Mouse (Mus musculus): ENCODE data around the gene Rcc1l. TPM values are rescaled to one million over a fixed set of nuclear protein-coding genes. Genes with fewer than 3 reads are reported as not detected.

The Rcc1l gene
- polyA plus RNA-seq, 1 experiment from 2014 or later, result 28.5 TPM

DNA sequence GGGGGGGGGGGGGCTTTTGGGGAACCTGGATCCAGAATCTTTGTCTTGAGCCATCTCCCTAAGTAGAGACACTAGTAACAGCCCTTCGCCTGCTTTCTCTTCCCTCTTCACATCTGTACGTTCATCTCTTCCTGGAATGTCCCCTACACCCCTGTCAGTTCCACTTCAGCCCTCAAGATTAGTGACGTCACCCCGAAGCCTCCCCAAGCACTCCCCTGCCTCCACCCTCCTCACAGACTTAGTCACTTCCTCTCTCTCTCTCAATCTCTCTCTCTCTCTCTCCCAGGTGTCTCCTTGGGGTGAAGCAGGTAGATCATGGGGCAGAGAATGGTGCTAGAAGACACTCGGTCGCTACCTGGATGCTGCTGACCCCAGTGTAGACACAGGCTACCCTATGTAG lies 73.9 kb downstream of the Rcc1l start:
- H3K4me2 ChIP-seq (ENCODE audit: low read depth, low read length), result peak overlapping the region; percentile 12; the same call in 1 of the 2 replicates
- peaks cover 21% of the 10 kb centered on the region for H3K4me1 ChIP-seq (ENCODE audit: control insufficient read depth, insufficient read depth, low read length)
- 61% methylated on average over 6 of the region's 6 CpGs for WGBS
- H3K27ac ChIP-seq (ENCODE audit: low read length), result peak overlapping the region; percentile 48; the same call in 1 of the 2 replicates
- H3K9ac ChIP-seq (ENCODE audit: low read depth, low read length), result no peak overlapping the region
- no peak for ATAC-seq
- H3K27me3 ChIP-seq (replicated peaks; ENCODE audit: control insufficient read depth, insufficient read depth, low read length), result no peaks in the 10 kb centered on the region
- peaks cover 6% of the 10 kb centered on the region; the same call in 1 of the 2 replicates for H3K36me3 ChIP-seq (ENCODE audit: control insufficient read depth, insufficient read depth, low read length)
- H3K4me3 ChIP-seq (ENCODE audit: low read length), result no peak overlapping the region
- H3K9me3 ChIP-seq (ENCODE audit: control insufficient read depth, low read length), result peaks cover 2% of the 10 kb centered on the region; the same call in 1 of the 2 replicates

DNA sequence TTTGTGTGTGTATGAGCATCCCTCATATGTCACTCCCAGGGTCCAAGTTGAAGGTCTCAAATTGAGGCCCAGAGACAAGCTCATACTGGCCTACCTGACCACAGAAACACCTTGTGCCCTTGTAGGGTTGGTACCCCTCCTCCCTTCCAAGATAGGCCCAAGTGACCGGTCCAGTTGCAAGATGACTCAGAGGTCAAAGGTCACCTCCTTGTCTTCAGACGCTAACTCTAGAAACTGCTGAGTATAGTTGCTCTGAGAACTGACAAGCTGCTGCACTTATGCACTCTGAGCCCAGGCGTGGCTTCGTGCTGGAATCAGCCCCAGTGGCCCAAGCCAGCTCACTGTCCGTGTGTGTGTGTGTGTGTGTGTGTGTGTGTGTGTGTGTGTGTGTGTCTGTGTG lies 74.7 kb downstream of the Rcc1l start:
- peaks cover 21% of the 10 kb centered on the region for H3K4me1 ChIP-seq (ENCODE audit: control insufficient read depth, insufficient read depth, low read length)
- no peaks in the 10 kb centered on the region for H3K27me3 ChIP-seq (replicated peaks; ENCODE audit: control insufficient read depth, insufficient read depth, low read length)
- H3K27ac ChIP-seq (ENCODE audit: low read length), result peak overlapping the region; percentile 85
- peaks cover 6% of the 10 kb centered on the region; the same call in 1 of the 2 replicates for H3K36me3 ChIP-seq (ENCODE audit: control insufficient read depth, insufficient read depth, low read length)
- H3K4me2 ChIP-seq (ENCODE audit: low read depth, low read length), result peak overlapping the region; percentile 98; the same call in 1 of the 2 replicates
- no peak overlapping the region for H3K4me3 ChIP-seq (ENCODE audit: low read length)
- 23% methylated on average over 5 of the region's 5 CpGs for WGBS
- H3K9ac ChIP-seq (ENCODE audit: low read depth, low read length), result no peak overlapping the region; the same call in 1 of the 2 replicates
- peaks cover 2% of the 10 kb centered on the region; the same call in 1 of the 2 replicates for H3K9me3 ChIP-seq (ENCODE audit: control insufficient read depth, low read length)
- ATAC-seq, result peak; percentile 81

DNA sequence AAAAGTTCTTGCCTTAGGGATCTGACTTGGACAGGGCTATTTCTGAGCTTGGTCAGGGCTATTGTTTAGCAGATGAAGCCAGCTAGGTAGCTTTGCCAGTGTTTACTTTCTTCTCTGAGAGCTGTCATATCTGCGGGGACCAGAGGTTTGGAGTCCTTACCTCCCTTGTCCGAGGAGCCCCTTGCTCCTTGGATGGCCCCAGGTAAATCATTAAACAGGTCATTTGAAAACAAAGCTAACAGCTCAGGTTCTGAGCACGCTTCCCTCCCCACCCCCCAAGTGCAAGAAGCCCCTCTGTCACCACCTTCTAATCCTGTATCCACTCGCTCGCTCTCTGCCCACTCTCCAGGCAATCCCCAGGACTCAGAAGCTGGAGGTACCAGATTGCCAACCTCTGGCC lies 75.3 kb downstream of the Rcc1l start:
- WGBS, result 41% methylated on average over 5 of the region's 5 CpGs
- H3K4me2 ChIP-seq (ENCODE audit: low read depth, low read length), result peak overlapping the region; percentile 98
- no peaks in the 10 kb centered on the region for H3K27me3 ChIP-seq (replicated peaks; ENCODE audit: control insufficient read depth, insufficient read depth, low read length)
- H3K36me3 ChIP-seq (ENCODE audit: control insufficient read depth, insufficient read depth, low read length), result peaks cover 6% of the 10 kb centered on the region; the same call in 1 of the 2 replicates
- H3K27ac ChIP-seq (ENCODE audit: low read length), result peak overlapping the region; percentile 85
- ATAC-seq, result peak; percentile 22
- H3K4me3 ChIP-seq (ENCODE audit: low read length), result peak overlapping the region; percentile 9; the same call in 1 of the 2 replicates
- peaks cover 2% of the 10 kb centered on the region; the same call in 1 of the 2 replicates for H3K9me3 ChIP-seq (ENCODE audit: control insufficient read depth, low read length)
- peak overlapping the region; percentile 38 for H3K9ac ChIP-seq (ENCODE audit: low read depth, low read length)
- peaks cover 21% of the 10 kb centered on the region for H3K4me1 ChIP-seq (ENCODE audit: control insufficient read depth, insufficient read depth, low read length)

DNA sequence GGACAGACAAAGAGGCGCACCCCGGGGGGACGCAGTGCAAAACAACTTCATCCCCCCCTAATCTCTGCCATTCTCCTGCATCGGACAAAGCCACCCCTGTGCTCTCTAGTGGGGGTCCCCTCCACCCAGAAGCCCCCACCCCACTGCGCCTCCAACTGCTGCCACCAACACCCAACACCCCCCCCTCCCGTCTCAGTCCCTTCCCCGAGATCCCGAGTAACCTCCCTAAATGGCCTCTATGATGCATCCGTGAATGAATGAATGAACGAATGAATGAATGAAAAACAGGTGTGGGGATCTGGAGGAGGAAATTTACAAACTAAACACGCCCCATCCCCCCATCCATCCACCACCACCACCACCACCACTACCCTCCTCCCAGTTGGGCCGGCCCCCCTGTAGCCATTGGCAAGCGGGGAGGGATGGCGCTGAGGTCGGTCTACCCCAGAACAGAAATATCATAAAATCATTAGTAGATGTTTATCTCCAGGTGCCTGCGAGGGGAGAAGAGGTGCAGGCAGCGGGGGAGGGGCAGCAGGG lies 76.3 kb downstream of the Rcc1l start:
- Histone ChIP-seq H3K9me3 (ENCODE audit: control insufficient read depth, low read length) (no peaks in the 10 kb centered on the region), H3K27me3 (replicated peaks; ENCODE audit: control insufficient read depth, insufficient read depth, low read length) (no peaks in the 10 kb centered on the region), H3K4me1 (ENCODE audit: control insufficient read depth, insufficient read depth, low read length) (peaks cover 21% of the 10 kb centered on the region), H3K27ac (ENCODE audit: low read length) (no peak overlapping the region), H3K4me2 (ENCODE audit: low read depth, low read length) (peak overlapping the region; percentile 98), H3K4me3 (ENCODE audit: low read length) (peak overlapping the region; percentile 83), H3K36me3 (ENCODE audit: control insufficient read depth, insufficient read depth, low read length) (0 out of 2 replicates have a peak, but pooled peaks cover under 1% of the 10 kb centered on the region), H3K9ac (ENCODE audit: low read depth, low read length) (peak overlapping the region; percentile 83)
- WGBS, result 3% methylated on average over 17 of the region's 17 CpGs
- 0 out of 2 replicates have a peak, but pooled peaks have one; percentile 1 for ATAC-seq

DNA sequence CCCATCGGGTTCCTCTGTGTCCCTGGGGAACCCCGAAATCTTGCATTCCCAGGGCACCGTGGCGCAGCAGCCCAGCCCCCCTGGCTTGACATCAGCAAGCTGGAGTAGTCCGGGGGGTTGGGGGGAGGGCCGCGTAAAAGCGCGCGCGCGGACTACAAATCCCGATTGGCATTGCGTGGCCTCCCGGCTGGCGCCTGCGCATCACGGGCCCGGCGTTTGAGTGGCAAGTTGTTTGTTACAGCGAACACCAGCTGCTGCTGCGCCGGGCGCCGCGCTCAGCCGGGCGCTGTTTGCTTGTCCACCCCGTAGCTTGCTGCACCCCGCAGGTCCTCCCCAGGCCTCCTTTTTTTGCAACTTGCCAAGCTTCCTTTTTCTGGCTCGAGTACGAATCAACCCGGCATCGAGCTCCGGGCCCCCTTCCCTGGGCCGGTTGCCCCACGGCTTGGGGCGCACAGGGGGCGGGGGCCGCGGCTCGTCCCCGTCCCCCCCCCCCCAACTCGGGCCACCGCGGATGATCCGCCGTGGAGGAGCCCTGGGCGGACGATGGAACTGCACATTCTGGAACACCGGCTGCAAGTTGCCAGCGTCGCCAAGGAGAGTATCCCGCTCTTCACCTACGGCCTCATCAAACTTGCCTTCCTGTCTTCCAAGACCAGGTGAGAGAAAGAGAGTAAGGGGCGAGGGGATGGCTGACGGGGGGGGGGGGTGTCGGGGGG lies 76.9 kb downstream of the Rcc1l start, which contains the start of gene Castor2:
Gene Castor2, plus strand, starts transcription at position 216 of the 716 bp plus-strand sequence.
- H3K9ac ChIP-seq (ENCODE audit: low read depth, low read length), result peak within 1 kb of the TSS; percentile 83
- H3K4me1 ChIP-seq (ENCODE audit: control insufficient read depth, insufficient read depth, low read length), result peaks cover 21% of the 10 kb centered on the region
- H3K36me3 ChIP-seq (ENCODE audit: control insufficient read depth, insufficient read depth, low read length), result no peaks in the 10 kb centered on the region
- WGBS, result under 1% methylated on average over 54 of the region's 58 CpGs
- peak within 1 kb of the TSS; percentile 83 for H3K4me3 ChIP-seq (ENCODE audit: low read length)
- peak; percentile 85 for ATAC-seq
- H3K27ac ChIP-seq (ENCODE audit: low read length), result peak within 1 kb of the TSS; percentile 70
- H3K9me3 ChIP-seq (ENCODE audit: control insufficient read depth, low read length), result no peaks in the 10 kb centered on the region
- peak within 1 kb of the TSS; percentile 98 for H3K4me2 ChIP-seq (ENCODE audit: low read depth, low read length)
- no peaks in the 10 kb centered on the region for H3K27me3 ChIP-seq (replicated peaks; ENCODE audit: control insufficient read depth, insufficient read depth, low read length)

DNA sequence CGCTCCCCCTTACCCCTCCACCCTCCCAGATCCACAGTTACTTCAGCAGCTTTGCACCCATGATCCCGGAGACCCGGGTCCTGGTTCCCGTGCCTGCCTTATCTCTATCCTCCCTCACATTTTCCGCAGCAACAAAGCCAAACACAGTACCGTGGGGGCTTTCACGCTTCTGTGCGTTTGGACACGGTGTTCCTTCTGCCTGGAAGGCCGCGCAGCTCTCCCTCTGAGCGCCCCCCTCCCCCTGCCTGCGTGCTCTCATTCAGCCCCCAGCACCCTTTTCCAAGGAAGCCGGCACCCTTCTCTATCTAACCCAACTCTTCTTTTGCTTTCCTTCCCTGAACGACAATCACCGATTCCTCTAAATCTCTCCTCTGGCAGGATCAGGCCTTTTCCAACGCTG lies 77.6 kb downstream of the Rcc1l start:
- under 1% methylated on average over 17 of the region's 17 CpGs for WGBS
- ATAC-seq, result 0 out of 2 replicates have a peak, but pooled peaks have one; percentile 23
- Histone ChIP-seq H3K36me3 (ENCODE audit: control insufficient read depth, insufficient read depth, low read length) (no peaks in the 10 kb centered on the region), H3K27ac (ENCODE audit: low read length) (0 out of 2 replicates have a peak overlapping the region, but pooled peaks have one; percentile 41), H3K9ac (ENCODE audit: low read depth, low read length) (peak overlapping the region; percentile 83), H3K4me2 (ENCODE audit: low read depth, low read length) (peak overlapping the region; percentile 98), H3K4me3 (ENCODE audit: low read length) (peak overlapping the region; percentile 83), H3K27me3 (replicated peaks; ENCODE audit: control insufficient read depth, insufficient read depth, low read length) (no peaks in the 10 kb centered on the region), H3K9me3 (ENCODE audit: control insufficient read depth, low read length) (no peaks in the 10 kb centered on the region), H3K4me1 (ENCODE audit: control insufficient read depth, insufficient read depth, low read length) (peaks cover 21% of the 10 kb centered on the region)

DNA sequence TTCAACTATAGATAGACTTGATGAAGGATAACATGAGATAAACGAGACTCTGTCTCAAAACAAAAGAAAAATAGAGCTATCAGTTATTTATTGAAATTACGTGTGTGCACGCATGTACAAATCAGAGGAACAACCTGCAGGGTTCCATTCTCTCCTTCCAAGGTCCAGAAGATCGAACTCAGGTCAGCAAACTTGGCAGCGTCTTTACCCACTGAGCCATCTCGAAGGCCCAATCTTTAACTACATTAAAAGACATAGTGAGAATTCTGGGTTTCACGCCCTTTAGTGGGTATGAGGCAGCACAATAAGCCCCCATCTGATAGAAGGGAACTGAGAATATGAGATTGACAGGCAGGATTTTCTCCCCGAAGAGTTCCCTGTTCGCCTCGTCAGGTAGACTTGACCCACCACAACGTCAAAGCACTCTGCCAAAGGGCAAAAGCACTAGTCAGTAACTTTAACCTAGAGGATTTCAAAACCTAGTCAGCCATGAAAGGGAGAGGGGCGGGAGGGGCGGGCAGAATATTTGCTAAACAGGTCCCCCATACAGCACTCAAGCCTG lies 78.2 kb downstream of the Rcc1l start:
- Histone ChIP-seq H3K27ac (ENCODE audit: low read length) (no peak overlapping the region), H3K27me3 (replicated peaks; ENCODE audit: control insufficient read depth, insufficient read depth, low read length) (no peaks in the 10 kb centered on the region), H3K4me1 (ENCODE audit: control insufficient read depth, insufficient read depth, low read length) (peaks cover 21% of the 10 kb centered on the region), H3K36me3 (ENCODE audit: control insufficient read depth, insufficient read depth, low read length) (no peaks in the 10 kb centered on the region), H3K4me2 (ENCODE audit: low read depth, low read length) (peak overlapping the region; percentile 98), H3K9ac (ENCODE audit: low read depth, low read length) (peak overlapping the region; percentile 83), H3K4me3 (ENCODE audit: low read length) (peak overlapping the region; percentile 83), H3K9me3 (ENCODE audit: control insufficient read depth, low read length) (no peaks in the 10 kb centered on the region)
- WGBS, result 52% methylated on average over 13 of the region's 13 CpGs
- ATAC-seq, result no peak
